Mouse (Mus musculus): ENCODE measurements around the gene Clec11a. TPM values are rescaled to one million over a fixed set of nuclear protein-coding genes. Genes with fewer than 3 reads are reported as not detected.

Gene Clec11a
- polyA plus RNA-seq, 1 experiment from 2014 or later: 3.2 TPM

- Histone ChIP-seq H3K9ac (ENCODE audit: low read length) (no peak overlapping the region), H3K4me2 (ENCODE audit: low read depth, low read length) (no peak overlapping the region), H3K36me3 (ENCODE audit: control insufficient read depth, insufficient read depth, low read length) (no peaks in the 10 kb centered on the region), H3K4me3 (ENCODE audit: low read length) (no peak overlapping the region), H3K4me1 (replicated peaks; ENCODE audit: control insufficient read depth, insufficient read depth, low read length) (no peaks in the 10 kb centered on the region), H3K27ac (ENCODE audit: low read length) (no peak overlapping the region), H3K9me3 (ENCODE audit: control insufficient read depth, low read length) (no peaks in the 10 kb centered on the region), H3K27me3 (ENCODE audit: control insufficient read depth, insufficient read depth, low read depth, low read length) (peaks cover 4% of the 10 kb centered on the region; the same call in 1 of the 2 replicates)
- 88% methylated on average over 6 of the region's 7 CpGs for whole genome bisulfite sequencing
- no peak for ATAC-seq (ENCODE audit: low read depth)
Measured at GRCm38 (mm10) chr7:44272546-44272945, 34.2 kb downstream of the Clec11a start.

- Histone ChIP-seq H3K9ac (ENCODE audit: low read length) (no peak overlapping the region), H3K36me3 (ENCODE audit: control insufficient read depth, insufficient read depth, low read length) (no peaks in the 10 kb centered on the region), H3K4me2 (ENCODE audit: low read depth, low read length) (no peak overlapping the region), H3K27me3 (ENCODE audit: control insufficient read depth, insufficient read depth, low read depth, low read length) (peaks cover 4% of the 10 kb centered on the region; the same call in 1 of the 2 replicates), H3K4me3 (ENCODE audit: low read length) (no peak overlapping the region), H3K9me3 (ENCODE audit: control insufficient read depth, low read length) (no peaks in the 10 kb centered on the region), H3K27ac (ENCODE audit: low read length) (no peak overlapping the region), H3K4me1 (replicated peaks; ENCODE audit: control insufficient read depth, insufficient read depth, low read length) (no peaks in the 10 kb centered on the region)
- ATAC-seq (ENCODE audit: low read depth): no peak
- WGBS: 61% methylated on average over 2 of the region's 2 CpGs
Measured at GRCm38 (mm10) chr7:44271309-44271708, 35.4 kb downstream of the Clec11a start.

GRCm38 (mm10) chr7:44269397-44269796, 37.3 kb downstream of the Clec11a start:
- H3K27me3 ChIP-seq (ENCODE audit: control insufficient read depth, insufficient read depth, low read depth, low read length): 0 out of 2 replicates have a peak, but pooled peaks cover 2% of the 10 kb centered on the region
- H3K4me3 ChIP-seq (ENCODE audit: low read length): no peak overlapping the region
- H3K9ac ChIP-seq (ENCODE audit: low read length): no peak overlapping the region
- no peaks in the 10 kb centered on the region for H3K36me3 ChIP-seq (ENCODE audit: control insufficient read depth, insufficient read depth, low read length)
- WGBS: 88% methylated on average over 2 of the region's 2 CpGs
- no peaks in the 10 kb centered on the region for H3K4me1 ChIP-seq (replicated peaks; ENCODE audit: control insufficient read depth, insufficient read depth, low read length)
- ATAC-seq (ENCODE audit: low read depth): no peak
- H3K27ac ChIP-seq (ENCODE audit: low read length): no peak overlapping the region
- no peaks in the 10 kb centered on the region for H3K9me3 ChIP-seq (ENCODE audit: control insufficient read depth, low read length)
- H3K4me2 ChIP-seq (ENCODE audit: low read depth, low read length): no peak overlapping the region

GRCm38 (mm10) chr7:44268117-44268516, 38.6 kb downstream of the Clec11a start:
- H3K36me3 ChIP-seq (ENCODE audit: control insufficient read depth, insufficient read depth, low read length): no peaks in the 10 kb centered on the region
- 74% methylated on average over 11 of the region's 11 CpGs for WGBS
- H3K9ac ChIP-seq (ENCODE audit: low read length): no peak overlapping the region
- H3K4me1 ChIP-seq (replicated peaks; ENCODE audit: control insufficient read depth, insufficient read depth, low read length): no peaks in the 10 kb centered on the region
- no peak overlapping the region for H3K4me2 ChIP-seq (ENCODE audit: low read depth, low read length)
- no peak overlapping the region for H3K4me3 ChIP-seq (ENCODE audit: low read length)
- no peak overlapping the region for H3K27ac ChIP-seq (ENCODE audit: low read length)
- ATAC-seq (ENCODE audit: low read depth): no peak
- no peaks in the 10 kb centered on the region for H3K9me3 ChIP-seq (ENCODE audit: control insufficient read depth, low read length)
- H3K27me3 ChIP-seq (ENCODE audit: control insufficient read depth, insufficient read depth, low read depth, low read length): no peaks in the 10 kb centered on the region

GRCm38 (mm10) chr7:44262791-44263643, 43.7 kb downstream of the Clec11a start:
- H3K4me3 ChIP-seq (ENCODE audit: low read length): 0 out of 2 replicates have a peak overlapping the region, but pooled peaks have one; percentile 2
- H3K4me2 ChIP-seq (ENCODE audit: low read depth, low read length): peak overlapping the region; percentile 37
- H3K4me1 ChIP-seq (replicated peaks; ENCODE audit: control insufficient read depth, insufficient read depth, low read length): no peaks in the 10 kb centered on the region
- WGBS: 2% methylated on average over 34 of the region's 34 CpGs
- no peaks in the 10 kb centered on the region for H3K36me3 ChIP-seq (ENCODE audit: control insufficient read depth, insufficient read depth, low read length)
- H3K27ac ChIP-seq (ENCODE audit: low read length): no peak overlapping the region
- peak; percentile 92 for ATAC-seq (ENCODE audit: low read depth)
- H3K9ac ChIP-seq (ENCODE audit: low read length): no peak overlapping the region
- H3K9me3 ChIP-seq (ENCODE audit: control insufficient read depth, low read length): no peaks in the 10 kb centered on the region
- no peaks in the 10 kb centered on the region; the same call in 1 of the 2 replicates for H3K27me3 ChIP-seq (ENCODE audit: control insufficient read depth, insufficient read depth, low read depth, low read length)

GRCm38 (mm10) chr7:44261147-44261546, 45.6 kb downstream of the Clec11a start, which contains the start of gene Gm15517:
Gene Gm15517, plus strand, starts transcription at chr7:44261447.
- ATAC-seq (ENCODE audit: low read depth): no peak
- Histone ChIP-seq H3K36me3 (ENCODE audit: control insufficient read depth, insufficient read depth, low read length) (no peaks in the 10 kb centered on the region), H3K4me3 (ENCODE audit: low read length) (no peak within 1 kb of the TSS), H3K4me2 (ENCODE audit: low read depth, low read length) (no peak within 1 kb of the TSS), H3K9me3 (ENCODE audit: control insufficient read depth, low read length) (no peaks in the 10 kb centered on the region), H3K27ac (ENCODE audit: low read length) (no peak within 1 kb of the TSS), H3K27me3 (ENCODE audit: control insufficient read depth, insufficient read depth, low read depth, low read length) (no peaks in the 10 kb centered on the region; the same call in 1 of the 2 replicates), H3K9ac (ENCODE audit: low read length) (no peak within 1 kb of the TSS), H3K4me1 (replicated peaks; ENCODE audit: control insufficient read depth, insufficient read depth, low read length) (no peaks in the 10 kb centered on the region)
- WGBS: 36% methylated on average over 5 of the region's 5 CpGs

GRCm38 (mm10) chr7:44260410-44260809, 46.3 kb downstream of the Clec11a start:
- no peaks in the 10 kb centered on the region for H3K36me3 ChIP-seq (ENCODE audit: control insufficient read depth, insufficient read depth, low read length)
- 74% methylated on average over 6 of the region's 6 CpGs for WGBS
- ATAC-seq (ENCODE audit: low read depth): no peak

GRCm38 (mm10) chr7:44257278-44257677, 49.4 kb downstream of the Clec11a start, which contains the start of gene Acp4:
Gene Acp4, minus strand, starts transcription at chr7:44257378.
- 73% methylated on average over 4 of the region's 4 CpGs for WGBS
- H3K4me2 ChIP-seq (ENCODE audit: low read depth, low read length): no peak within 1 kb of the TSS
- H3K9me3 ChIP-seq (ENCODE audit: control insufficient read depth, low read length): no peaks in the 10 kb centered on the region
- H3K9ac ChIP-seq (ENCODE audit: low read length): no peak within 1 kb of the TSS
- no peak within 1 kb of the TSS for H3K4me3 ChIP-seq (ENCODE audit: low read length)
- no peak for ATAC-seq (ENCODE audit: low read depth)
- no peaks in the 10 kb centered on the region; the same call in 1 of the 2 replicates for H3K27me3 ChIP-seq (ENCODE audit: control insufficient read depth, insufficient read depth, low read depth, low read length)
- H3K36me3 ChIP-seq (ENCODE audit: control insufficient read depth, insufficient read depth, low read length): peaks cover 8% of the 10 kb centered on the region
- no peak within 1 kb of the TSS for H3K27ac ChIP-seq (ENCODE audit: low read length)
- no peaks in the 10 kb centered on the region for H3K4me1 ChIP-seq (replicated peaks; ENCODE audit: control insufficient read depth, insufficient read depth, low read length)

More at GRCm38 (mm10) chr7:44260410-44260809, 46.3 kb downstream of the Clec11a start:
- no peak overlapping the region for H3K27ac ChIP-seq (ENCODE audit: low read length)
- no peak overlapping the region for H3K4me3 ChIP-seq (ENCODE audit: low read length)
- H3K4me1 ChIP-seq (replicated peaks; ENCODE audit: control insufficient read depth, insufficient read depth, low read length): no peaks in the 10 kb centered on the region
- H3K4me2 ChIP-seq (ENCODE audit: low read depth, low read length): no peak overlapping the region
- no peak overlapping the region for H3K9ac ChIP-seq (ENCODE audit: low read length)
- no peaks in the 10 kb centered on the region for H3K9me3 ChIP-seq (ENCODE audit: control insufficient read depth, low read length)
- no peaks in the 10 kb centered on the region; the same call in 1 of the 2 replicates for H3K27me3 ChIP-seq (ENCODE audit: control insufficient read depth, insufficient read depth, low read depth, low read length)

- H3K36me3 ChIP-seq (ENCODE audit: control insufficient read depth, insufficient read depth, low read length): peaks cover 18% of the 10 kb centered on the region
- H3K4me2 ChIP-seq (ENCODE audit: low read depth, low read length): no peak overlapping the region
- no peak overlapping the region for H3K27ac ChIP-seq (ENCODE audit: low read length)
- H3K9ac ChIP-seq (ENCODE audit: low read length): no peak overlapping the region
- H3K4me3 ChIP-seq (ENCODE audit: low read length): no peak overlapping the region
- H3K9me3 ChIP-seq (ENCODE audit: control insufficient read depth, low read length): no peaks in the 10 kb centered on the region
- no peak for ATAC-seq (ENCODE audit: low read depth)
- no peaks in the 10 kb centered on the region for H3K27me3 ChIP-seq (ENCODE audit: control insufficient read depth, insufficient read depth, low read depth, low read length)
- no peaks in the 10 kb centered on the region for H3K4me1 ChIP-seq (replicated peaks; ENCODE audit: control insufficient read depth, insufficient read depth, low read length)
- 61% methylated on average over 6 of the region's 6 CpGs for WGBS
Measured at GRCm38 (mm10) chr7:44254930-44255329, 51.8 kb downstream of the Clec11a start.

Data from lung, embryonic 16.5 days (tissue).